18 mouse cellular contexts compared by ENCODE assay signal in genomic region chr8:120591587-120592292, GRCm38 (mm10). TPM values are rescaled to one million over a fixed set of nuclear protein-coding genes. Genes with fewer than 3 reads are reported as not detected.
DNase-seq lines count a peak whose midpoint lies in the region; ATAC-seq and TF ChIP-seq lines count a peak whose summit lies in the region.
"Had no signal": no experiment of that assay in that cellular context is flagged by ENCODE, and none has a peak within 500 bp of the region (broad histone marks: within the 10 kb centered on the region; RNA-seq: fewer than 3 reads in every experiment).

No protein-coding gene starts in this region.

- H3K4me3 ChIP-seq in stomach, postnatal 0 days (ENCODE audit: low read depth, low read length) = no peak overlapping the region
- H3K4me3 ChIP-seq: heart, embryonic 15.5 days; limb, embryonic 12.5 days; megakaryocyte, embryonic 14.5 days had no signal

- WGBS in stomach, postnatal 0 days = 38% methylated on average over 10 of the region's 10 CpGs

- ATAC-seq in stomach, postnatal 0 days (ENCODE audit: low FRiP score, low TSS enrichment) = no peak
- ATAC-seq: midbrain, embryonic 16.5 days had no signal

- DNase-seq in cerebellum, postnatal 25 days = peak; percentile 65 to 76
- DNase-seq in cerebellum, adult 8-10 months = no peak
- DNase-seq in layer of hippocampus, adult 18-20 months (ENCODE audit: low spot score in 2 of 2) = peak; percentile 72 to 78
- DNase-seq in layer of hippocampus, adult 9-10 months (ENCODE audit: low spot score) = no peak
- peak; percentile 50 for DNase-seq in urinary bladder, postnatal 14 days (ENCODE audit: low spot score)
- no peak for DNase-seq in urinary bladder, adult 2 months (ENCODE audit: low spot score)
- peak; percentile 70 for DNase-seq in stomach, postnatal 0 days (ENCODE audit: low spot score)
- no peak for DNase-seq in adrenal gland, postnatal 10 days
- DNase-seq: adrenal gland, adult 2 months; cerebellum, adult 9-11 months; kidney, adult 18-20 months; kidney, postnatal 25 days; lung, embryonic 14.5 days had no signal

- no peak overlapping the region for H3K27ac ChIP-seq in stomach, postnatal 0 days (replicated peaks)
- H3K27ac ChIP-seq: heart, embryonic 15.5 days; limb, embryonic 12.5 days had no signal

- no peaks in the 10 kb centered on the region for H3K9me3 ChIP-seq in stomach, postnatal 0 days (ENCODE audit: control insufficient read depth, low read length)
- H3K9me3 ChIP-seq: heart, embryonic 15.5 days; limb, embryonic 12.5 days had no signal

- no peaks in the 10 kb centered on the region for H3K36me3 ChIP-seq in stomach, postnatal 0 days (ENCODE audit: control insufficient read depth, insufficient read depth, low read length)
- H3K36me3 ChIP-seq: heart, embryonic 15.5 days had no signal

- TF ChIP-seq EP300 in stomach, postnatal 0 days (optimal IDR thresholded peaks at IDR 0.05) = no peak

- no peaks in the 10 kb centered on the region for H3K27me3 ChIP-seq in stomach, postnatal 0 days (ENCODE audit: control insufficient read depth, insufficient read depth, low read length)
- H3K27me3 ChIP-seq: heart, embryonic 15.5 days; limb, embryonic 12.5 days had no signal

- H3K4me1 ChIP-seq in stomach, postnatal 0 days (replicated peaks; ENCODE audit: control insufficient read depth, insufficient read depth) = peaks cover 3% of the 10 kb centered on the region; the same call in 1 of the 2 replicates

- no peak overlapping the region for H3K9ac ChIP-seq in stomach, postnatal 0 days (ENCODE audit: low read length)
- H3K9ac ChIP-seq: heart, embryonic 15.5 days; limb, embryonic 12.5 days; lung, embryonic 14.5 days had no signal

- TF ChIP-seq CTCF in stomach, postnatal 0 days (IDR thresholded peaks at IDR 0.05; ENCODE audit: low read depth) = no peak

- no peak overlapping the region for H3K4me2 ChIP-seq in stomach, postnatal 0 days (replicated peaks; ENCODE audit: low read depth)
- H3K4me2 ChIP-seq: heart, embryonic 15.5 days; limb, embryonic 12.5 days; lung, embryonic 14.5 days had no signal

RNA-seq across cellular contexts. Expression of gene Gins2, which starts 2.6 kb away (rescaled TPM):
- total RNA-seq in layer of hippocampus, adult 18-20 months (2021) = 1 to 10 TPM; 3.5 to 4.2 TPM
- 4.0 and 6.4 TPM in 2 replicates for polyA plus RNA-seq in urinary bladder, adult 2 months (2012; rRNA removed)
- polyA plus RNA-seq in stomach, postnatal 0 days (2015; fragmentation: Nextera tagmentation; extraction: Ambion mirVana) = 31.0 and 35.5 TPM in 2 replicates
- total RNA-seq in adrenal gland, postnatal 10 days (2021) = 10 to 100 TPM; 18.6 to 19.0 TPM

RNA-seq across cellular contexts. Expression of gene 1190005I06Rik, which starts 55.7 kb away (rescaled TPM):
- total RNA-seq in layer of hippocampus, adult 18-20 months (2021) = 10 to 100 TPM; 17.4 to 17.6 TPM
- 8.9 and 10.3 TPM in 2 replicates for polyA plus RNA-seq in urinary bladder, adult 2 months (2012; rRNA removed)
- polyA plus RNA-seq in stomach, postnatal 0 days (2015; fragmentation: Nextera tagmentation; extraction: Ambion mirVana) = 12.2 and 14.0 TPM in 2 replicates
- total RNA-seq in adrenal gland, postnatal 10 days (2021) = 10 to 100 TPM; 28.3 to 32.8 TPM
- total RNA-seq: hematopoietic stem cell, adult 5-6 weeks had no signal

Comparison
In these comparisons a context has a peak if more than half of its experiments do, and no peak if none do; other contexts are left out.
1. DNase-seq: peak in cerebellum, postnatal 25 days (2 of 2), layer of hippocampus, adult 18-20 months (2 of 2), urinary bladder, postnatal 14 days (single experiment) and stomach, postnatal 0 days (single experiment); none in cerebellum, adult 8-10 months (single experiment), layer of hippocampus, adult 9-10 months (single experiment), urinary bladder, adult 2 months (single experiment) and adrenal gland, postnatal 10 days (single experiment).